Mouse (Mus musculus): ENCODE measurements around the gene Nox4.
"Not testable (repeated sequence)": the region's sequence is repeated elsewhere in the genome, so short reads cannot be mapped to it uniquely, and the experiment has no call there.

Nox4 gene

GRCm38 (mm10) chr7:87371316-87371715, 125.4 kb downstream of the Nox4 start:
- no peak for DNase-seq (ENCODE audit: low spot score in 2 of 2)

GRCm38 (mm10) chr7:87374322-87374721, 128.4 kb downstream of the Nox4 start:
- DNase-seq (ENCODE audit: low spot score in 2 of 2), result no peak

- DNase-seq (ENCODE audit: low spot score in 2 of 2), result no peak
Measured at GRCm38 (mm10) chr7:87374935-87375334, 129.0 kb downstream of the Nox4 start.

GRCm38 (mm10) chr7:87397023-87397422, 151.1 kb downstream of the Nox4 start:
- no peak for DNase-seq (ENCODE audit: low spot score in 2 of 2)

- DNase-seq (ENCODE audit: low spot score in 2 of 2), result not testable (repeated sequence)
Measured at GRCm38 (mm10) chr7:87411373-87411772, 165.5 kb downstream of the Nox4 start.

- no peak for DNase-seq (ENCODE audit: low spot score in 2 of 2)
Measured at GRCm38 (mm10) chr7:87413271-87413670, 167.4 kb downstream of the Nox4 start.

Data from spleen, postnatal 14 days (tissue).